Mouse (Mus musculus) midbrain, embryonic 13.5 days (tissue): Measurements from ENCODE around the gene Dhx58. TPM values are rescaled to one million over a fixed set of nuclear protein-coding genes. Genes with fewer than 3 reads are reported as not detected.

Experiments used
- ATAC-seq: fragments of 200-750 bp; cut with Nextera tagmentation; 2 replicates; pipeline ENCODE4 v1.8.0; 2017; ENCODE audit warnings: mild to moderate bottlenecking, moderate TSS enrichment, moderate library complexity
- H3K27ac ChIP-seq: fragments of 300-500 bp; sonication (generic); 2 replicates; pipeline ENCODE4 v1.5.1; 2015; ENCODE audit warnings: inconsistent platforms, mild to moderate bottlenecking, moderate library complexity
- H3K27me3 ChIP-seq: fragments of 300-500 bp; sonication (generic); 2 replicates; pipeline ENCODE4 v1.6.1; 2015; ENCODE audit warnings: mild to moderate bottlenecking, inconsistent platforms
- H3K36me3 ChIP-seq: fragments of 300-500 bp; sonication (generic); 2 replicates; pipeline ENCODE4 v1.6.1; 2015; ENCODE audit warnings: mild to moderate bottlenecking, inconsistent platforms
- H3K4me1 ChIP-seq: fragments of 300-500 bp; sonication (generic); replicated peaks from 2 replicates; pipeline ENCODE4 v1.6.1; 2015; ENCODE audit warnings: inconsistent platforms
- H3K4me2 ChIP-seq: fragments of 300-500 bp; sonication (generic); replicated peaks from 2 replicates; pipeline ENCODE4 v1.6.1; 2015; ENCODE audit warnings: moderate library complexity, mild to moderate bottlenecking, inconsistent platforms
- H3K4me3 ChIP-seq: fragments of 300-500 bp; sonication (generic); replicated peaks from 2 replicates; pipeline ENCODE4 v1.5.1; 2015; ENCODE audit warnings: mild to moderate bottlenecking, inconsistent platforms
- H3K9ac ChIP-seq: fragments of 300-500 bp; sonication (generic); replicated peaks from 2 replicates; pipeline ENCODE4 v1.6.1; 2015; ENCODE audit warnings: mild to moderate bottlenecking, inconsistent platforms
- H3K9me3 ChIP-seq: fragments of 300-500 bp; sonication (generic); 2 replicates; pipeline ENCODE4 v1.6.1; 2016; ENCODE audit warnings: mild to moderate bottlenecking, inconsistent platforms
- WGBS: fragments of 180-500 bp; shearing (Covaris S2); methylation state at CpG from one replicate; pipeline ENCODE4 v1.1.7; 2015; 5-methylcytosine and 5-hydroxymethylcytosine counted together
- polyA plus RNA-seq: library from polyadenylated mRNA; unstranded; fragments of >200 nt; fragmentation: Nextera tagmentation; extraction: Ambion mirVana; gene quantifications from 2 replicates; pipeline ENCODE4 v1.2.1, GENCODE M21; 2015

Gene Dhx58
- polyA plus RNA-seq: 2.5 and 2.6 TPM in 2 replicates

DNA sequence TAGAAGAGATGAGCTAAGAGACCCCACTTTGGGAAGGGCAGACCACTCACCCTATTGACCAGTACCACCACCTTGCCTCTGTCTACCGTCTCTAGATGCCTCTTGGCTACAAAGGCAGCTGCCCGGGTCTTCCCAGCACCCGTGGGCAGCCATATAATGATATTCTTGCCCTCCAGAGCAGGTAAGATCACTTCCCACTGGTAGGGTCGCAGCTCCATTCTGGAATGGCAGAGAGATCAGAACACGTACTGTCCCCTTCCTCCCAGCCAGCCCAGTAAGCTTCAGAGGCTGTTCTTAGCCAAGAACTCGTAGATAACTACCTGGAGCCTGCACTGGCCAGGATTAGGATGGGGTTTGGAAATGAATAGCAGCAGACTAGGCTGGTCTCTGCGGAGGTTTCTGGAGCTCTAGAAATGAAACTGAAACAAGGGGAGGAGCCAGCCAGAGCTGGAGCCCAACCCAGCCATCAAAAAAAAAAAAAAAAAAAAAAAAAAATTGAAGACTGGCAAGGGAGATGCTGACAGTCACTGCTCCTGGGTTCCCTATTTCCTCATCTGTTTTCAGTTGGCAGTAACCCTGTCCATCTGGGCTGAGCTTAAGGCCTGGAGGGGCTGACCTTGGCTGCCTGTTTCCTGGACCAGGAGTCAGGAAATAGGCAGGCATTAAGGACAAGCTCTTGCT is at the start of gene Dhx58:
Gene Dhx58, minus strand, starts transcription at position 421 of the 681 bp plus-strand sequence.
- H3K4me2 ChIP-seq: no peak within 1 kb of the TSS
- peaks cover 48% of the 10 kb centered on the region for H3K36me3 ChIP-seq
- ATAC-seq: no peak
- no peak within 1 kb of the TSS for H3K4me3 ChIP-seq
- H3K9me3 ChIP-seq: no peaks in the 10 kb centered on the region
- H3K4me1 ChIP-seq: peaks cover 5% of the 10 kb centered on the region
- H3K27ac ChIP-seq: no peak within 1 kb of the TSS
- H3K27me3 ChIP-seq: peaks cover 14% of the 10 kb centered on the region; the same call in 1 of the 2 replicates
- no peak within 1 kb of the TSS for H3K9ac ChIP-seq
- 71% methylated on average over 7 of the region's 7 CpGs for WGBS

DNA sequence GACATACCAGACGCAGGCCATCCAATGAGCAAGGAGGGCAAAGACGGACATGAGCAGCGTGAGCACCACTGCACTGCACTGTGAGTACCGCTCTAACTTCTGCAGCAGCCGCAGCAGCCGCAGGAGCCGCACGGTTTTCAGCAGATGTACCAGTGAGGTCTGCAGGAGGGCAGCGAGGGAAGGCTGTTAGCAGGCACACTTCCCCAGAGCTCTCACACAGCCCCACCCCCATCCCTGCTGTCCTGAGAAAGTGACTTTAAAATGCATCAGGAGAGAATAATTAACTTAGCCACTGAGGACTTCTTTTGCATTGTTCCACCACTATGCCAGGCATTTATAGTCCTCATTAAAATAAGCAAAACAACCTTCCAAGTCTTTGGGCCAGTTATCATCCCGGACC is 48.2 kb upstream of the Dhx58 start:
- WGBS: 50% methylated on average over 10 of the region's 10 CpGs
- no peaks in the 10 kb centered on the region for H3K4me1 ChIP-seq
- peaks cover 10% of the 10 kb centered on the region for H3K27me3 ChIP-seq
- no peak overlapping the region for H3K27ac ChIP-seq
- H3K9ac ChIP-seq: no peak overlapping the region
- H3K36me3 ChIP-seq: peaks cover 54% of the 10 kb centered on the region
- no peaks in the 10 kb centered on the region for H3K9me3 ChIP-seq
- no peak overlapping the region for H3K4me3 ChIP-seq
- H3K4me2 ChIP-seq: no peak overlapping the region
- ATAC-seq: no peak

DNA sequence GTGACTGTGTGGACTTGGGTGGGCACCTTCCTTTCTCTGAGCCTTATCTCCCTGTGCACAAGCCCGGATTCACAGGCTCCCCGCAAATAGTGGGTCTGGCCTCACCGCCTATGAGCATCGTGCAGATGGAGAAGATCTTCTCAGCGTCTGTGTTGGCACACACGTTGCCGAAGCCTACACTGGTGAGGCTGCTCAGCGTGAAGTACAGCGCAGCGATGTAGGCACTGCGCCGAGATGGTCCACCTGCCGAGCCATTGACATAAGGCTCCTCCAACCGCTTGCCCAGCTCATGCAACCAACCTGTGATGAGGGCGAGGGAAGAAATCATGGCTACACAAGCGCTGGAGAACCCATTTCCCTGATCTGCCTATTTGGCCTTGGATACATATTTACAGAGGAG is 46.1 kb upstream of the Dhx58 start:
- no peak overlapping the region for H3K4me3 ChIP-seq
- no peaks in the 10 kb centered on the region for H3K4me1 ChIP-seq
- H3K9ac ChIP-seq: no peak overlapping the region
- no peak for ATAC-seq
- no peaks in the 10 kb centered on the region for H3K9me3 ChIP-seq
- H3K4me2 ChIP-seq: no peak overlapping the region
- no peak overlapping the region for H3K27ac ChIP-seq
- H3K36me3 ChIP-seq: peaks cover 52% of the 10 kb centered on the region
- H3K27me3 ChIP-seq: peaks cover 10% of the 10 kb centered on the region
- 92% methylated on average over 16 of the region's 16 CpGs for WGBS

DNA sequence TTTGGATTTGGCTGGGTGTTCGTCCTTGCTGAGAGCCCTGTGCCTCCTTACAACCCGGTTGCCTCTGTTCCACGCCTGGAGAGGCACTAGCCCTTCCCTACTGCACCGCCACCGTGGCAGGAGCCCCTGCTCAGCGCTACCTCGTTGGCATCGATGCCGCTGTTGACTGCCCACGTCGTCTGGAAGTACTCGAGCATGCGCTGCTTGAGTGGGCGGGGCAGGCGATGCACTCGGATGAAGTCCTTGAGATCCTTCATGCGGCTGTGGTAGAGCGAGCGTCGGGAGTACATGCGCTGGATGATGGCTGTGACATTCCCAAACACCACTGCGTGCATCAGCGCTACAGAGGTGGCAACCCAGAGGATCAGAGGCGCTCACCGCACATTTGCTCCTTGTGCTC is 45.4 kb upstream of the Dhx58 start:
- WGBS: 52% methylated on average over 25 of the region's 25 CpGs
- H3K4me2 ChIP-seq: no peak overlapping the region
- H3K36me3 ChIP-seq: peaks cover 46% of the 10 kb centered on the region
- H3K27me3 ChIP-seq: peaks cover 10% of the 10 kb centered on the region
- H3K27ac ChIP-seq: no peak overlapping the region
- H3K4me1 ChIP-seq: no peaks in the 10 kb centered on the region
- no peak overlapping the region for H3K9ac ChIP-seq
- ATAC-seq: no peak
- H3K9me3 ChIP-seq: no peaks in the 10 kb centered on the region
- no peak overlapping the region for H3K4me3 ChIP-seq

DNA sequence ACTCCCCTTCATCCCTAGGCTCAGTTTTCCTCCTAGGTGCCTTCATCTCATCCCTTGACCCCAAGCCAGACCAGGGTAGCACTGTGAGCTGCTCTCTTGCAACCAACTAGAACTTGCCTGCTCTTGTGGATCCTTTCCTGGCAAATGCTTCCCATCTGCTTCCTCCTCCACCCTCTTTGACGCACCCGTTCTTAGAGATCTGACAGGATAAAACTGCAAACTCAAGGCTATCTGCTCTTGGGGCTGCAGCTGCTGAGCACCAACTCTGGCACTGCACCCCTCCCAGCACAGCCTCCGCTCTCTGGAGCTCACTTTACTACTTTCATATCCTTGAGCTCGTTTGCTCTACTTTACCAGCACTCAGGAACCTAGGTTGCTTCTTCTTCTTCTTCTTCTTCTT is 44.5 kb upstream of the Dhx58 start:
- no peak overlapping the region for H3K4me3 ChIP-seq
- peaks cover 10% of the 10 kb centered on the region for H3K27me3 ChIP-seq
- no peaks in the 10 kb centered on the region for H3K4me1 ChIP-seq
- no peak for ATAC-seq
- H3K4me2 ChIP-seq: no peak overlapping the region
- peaks cover 46% of the 10 kb centered on the region for H3K36me3 ChIP-seq
- 95% methylated on average over 4 of the region's 4 CpGs for WGBS
- H3K9me3 ChIP-seq: no peaks in the 10 kb centered on the region
- H3K27ac ChIP-seq: no peak overlapping the region
- no peak overlapping the region for H3K9ac ChIP-seq

DNA sequence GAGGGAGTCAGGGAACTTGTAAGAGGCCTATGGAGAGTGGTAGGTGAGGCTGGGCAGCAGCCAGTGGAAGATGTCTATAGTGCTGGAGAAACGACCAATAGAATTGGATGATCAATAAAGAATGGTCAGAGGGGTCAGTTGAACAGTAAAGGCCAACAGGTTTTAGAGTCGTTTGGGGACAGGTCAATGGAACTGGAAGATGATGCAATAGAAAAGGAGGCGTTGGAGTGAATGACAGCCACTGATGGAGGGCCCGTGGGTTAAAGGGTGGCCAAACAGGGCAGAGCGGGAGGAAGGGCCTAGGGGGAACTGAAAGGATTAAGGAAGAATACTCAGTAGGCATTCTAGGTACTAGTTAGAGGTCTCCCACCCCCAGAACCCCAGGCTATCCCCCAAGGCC is 43.0 kb upstream of the Dhx58 start:
- no peak for ATAC-seq
- 79% methylated on average over 5 of the region's 5 CpGs for WGBS
- peaks cover 50% of the 10 kb centered on the region for H3K36me3 ChIP-seq

DNA sequence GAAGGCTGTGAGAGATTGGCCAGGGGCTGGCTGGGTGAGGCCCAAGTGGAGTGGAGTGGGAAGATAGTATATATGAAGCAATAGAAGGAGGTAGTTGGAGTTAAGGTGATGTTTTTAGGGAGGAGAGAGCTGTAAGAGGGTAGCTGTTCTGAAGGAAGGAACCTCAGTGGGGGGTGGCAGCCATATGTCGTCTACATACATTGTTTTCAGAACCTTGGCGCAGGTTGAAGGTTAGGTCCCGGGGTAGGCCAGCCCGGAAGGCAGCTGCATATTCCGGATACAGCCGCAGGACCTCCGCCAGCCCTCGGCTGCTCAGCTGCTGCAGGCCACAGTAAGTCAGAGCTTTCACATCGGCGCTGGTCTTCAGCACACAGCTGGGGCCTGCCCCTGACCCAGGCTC is 42.5 kb upstream of the Dhx58 start:
- no peak for ATAC-seq
- peaks cover 10% of the 10 kb centered on the region for H3K27me3 ChIP-seq
- H3K4me3 ChIP-seq: no peak overlapping the region
- peaks cover 48% of the 10 kb centered on the region for H3K36me3 ChIP-seq
- H3K4me1 ChIP-seq: no peaks in the 10 kb centered on the region
- H3K9me3 ChIP-seq: no peaks in the 10 kb centered on the region
- H3K9ac ChIP-seq: no peak overlapping the region
- no peak overlapping the region for H3K27ac ChIP-seq
- no peak overlapping the region for H3K4me2 ChIP-seq
- WGBS: 86% methylated on average over 10 of the region's 10 CpGs

More for the DNA sequence above, 43.0 kb upstream of the Dhx58 start:
- peaks cover 10% of the 10 kb centered on the region for H3K27me3 ChIP-seq
- H3K9me3 ChIP-seq: no peaks in the 10 kb centered on the region
- no peaks in the 10 kb centered on the region for H3K4me1 ChIP-seq
- no peak overlapping the region for H3K4me3 ChIP-seq
- no peak overlapping the region for H3K27ac ChIP-seq
- no peak overlapping the region for H3K9ac ChIP-seq
- no peak overlapping the region for H3K4me2 ChIP-seq

DNA sequence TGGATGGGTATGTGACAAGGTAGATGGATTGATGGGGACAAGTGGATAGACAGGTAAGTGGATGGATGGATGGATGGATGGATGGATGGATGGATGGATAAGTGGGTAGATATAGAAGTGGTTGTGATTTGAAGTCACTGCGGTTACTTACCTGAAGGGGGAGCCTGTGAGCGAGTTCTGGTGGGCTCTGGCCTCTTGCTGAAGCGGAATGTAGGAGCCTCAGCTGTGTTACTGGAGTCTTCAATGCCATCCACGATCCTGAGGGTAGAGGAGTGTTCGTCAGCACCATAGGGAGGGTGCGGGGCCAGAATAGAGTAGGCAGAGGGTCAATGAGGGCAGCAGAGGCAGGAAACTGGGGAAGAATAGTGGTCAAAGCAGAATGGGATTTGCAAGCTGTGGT is 41.0 kb upstream of the Dhx58 start:
- 19% methylated on average over 6 of the region's 6 CpGs for WGBS
- H3K4me2 ChIP-seq: no peak overlapping the region
- H3K4me1 ChIP-seq: no peaks in the 10 kb centered on the region
- no peak overlapping the region for H3K27ac ChIP-seq
- H3K9me3 ChIP-seq: no peaks in the 10 kb centered on the region
- H3K27me3 ChIP-seq: peaks cover 14% of the 10 kb centered on the region
- ATAC-seq: peak; percentile 67; the same call in 1 of the 2 replicates
- no peak overlapping the region for H3K4me3 ChIP-seq
- no peak overlapping the region for H3K9ac ChIP-seq
- peaks cover 42% of the 10 kb centered on the region for H3K36me3 ChIP-seq

DNA sequence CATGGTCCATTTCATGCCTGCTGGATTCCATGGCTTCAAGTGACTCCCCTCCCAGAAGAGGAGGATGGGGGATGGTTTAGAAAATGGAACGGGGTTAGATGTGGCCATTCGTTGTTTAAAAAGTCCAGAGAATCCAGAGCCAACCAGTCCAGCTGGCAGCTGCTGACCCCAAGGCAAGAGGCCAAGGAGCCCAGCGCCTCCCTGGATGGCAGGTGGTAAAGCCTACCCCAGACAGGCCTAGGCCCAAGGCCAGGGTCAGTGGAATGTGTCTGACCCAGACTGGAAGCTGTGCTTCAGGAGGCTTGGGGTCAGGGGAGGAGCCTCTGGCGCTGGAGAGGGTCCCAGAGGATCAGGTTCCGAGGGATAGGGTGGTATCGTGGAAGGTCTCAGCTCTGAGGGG is 37.3 kb upstream of the Dhx58 start:
- 77% methylated on average over 6 of the region's 6 CpGs for whole genome bisulfite sequencing
- Histone ChIP-seq H3K4me3 (no peak overlapping the region), H3K27ac (no peak overlapping the region), H3K9me3 (no peaks in the 10 kb centered on the region), H3K4me1 (peaks cover 18% of the 10 kb centered on the region), H3K36me3 (peaks cover 32% of the 10 kb centered on the region), H3K27me3 (0 out of 2 replicates have a peak, but pooled peaks cover 4% of the 10 kb centered on the region), H3K4me2 (no peak overlapping the region), H3K9ac (no peak overlapping the region)
- ATAC-seq: no peak

DNA sequence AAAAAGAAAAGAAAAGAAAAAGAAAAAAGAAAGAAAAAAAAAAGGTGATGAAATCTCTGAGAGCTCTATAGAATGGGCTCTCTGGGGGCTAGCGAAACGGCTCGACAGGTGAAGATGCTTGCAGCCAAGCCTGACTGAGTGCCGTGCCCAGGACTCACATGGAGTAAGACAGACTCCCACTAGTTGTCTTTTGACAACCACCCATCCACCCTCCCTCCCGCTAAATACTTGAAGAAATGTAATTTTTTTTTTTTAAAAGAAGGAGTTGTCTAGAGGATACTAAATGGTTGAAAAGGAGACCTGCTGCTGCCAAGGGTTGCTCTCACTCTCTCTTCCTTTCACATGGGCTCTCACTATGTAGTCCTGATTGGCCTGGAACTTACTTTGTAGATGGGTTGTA is 34.7 kb upstream of the Dhx58 start:
- peaks cover 27% of the 10 kb centered on the region for H3K4me1 ChIP-seq
- 0 out of 2 replicates have a peak, but pooled peaks cover 4% of the 10 kb centered on the region for H3K27me3 ChIP-seq
- peak overlapping the region; percentile 84; the same call in 1 of the 2 replicates for H3K27ac ChIP-seq
- H3K9me3 ChIP-seq: no peaks in the 10 kb centered on the region
- ATAC-seq: 0 out of 2 replicates have a peak, but pooled peaks have one; percentile 13
- 16% methylated on average over 5 of the region's 5 CpGs for WGBS
- H3K9ac ChIP-seq: peak overlapping the region; percentile 68
- H3K4me2 ChIP-seq: peak overlapping the region; percentile 59
- H3K36me3 ChIP-seq: peaks cover 16% of the 10 kb centered on the region
- H3K4me3 ChIP-seq: peak overlapping the region; percentile 84

DNA sequence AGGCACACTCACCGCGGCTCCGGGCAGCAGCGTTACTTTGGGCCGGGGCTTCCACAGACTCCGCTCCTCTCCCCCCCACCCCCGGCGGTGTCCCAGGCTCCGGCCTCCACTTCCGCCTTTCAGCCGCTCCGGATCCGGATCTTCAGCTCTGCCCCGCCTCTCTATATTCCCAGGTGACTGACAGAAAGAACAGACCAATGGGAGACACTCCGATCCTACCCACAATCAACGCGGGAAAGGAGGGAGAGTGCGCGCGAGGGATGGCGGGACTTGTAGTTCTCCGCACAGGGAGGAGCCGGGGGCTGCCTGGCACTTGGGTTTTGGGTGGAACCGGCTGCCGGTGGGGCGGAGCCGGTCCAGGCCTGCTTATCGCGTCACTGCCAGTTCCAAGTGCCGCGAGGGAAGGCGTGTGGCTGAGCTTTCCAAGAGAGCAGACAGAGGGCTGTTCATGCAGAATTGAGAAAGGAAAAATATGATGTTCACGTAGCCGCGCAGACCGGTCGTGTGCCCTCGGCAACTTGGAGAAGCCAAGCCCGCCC is 34.1 kb upstream of the Dhx58 start, which contains the start of gene Rab5c:
Gene Rab5c, minus strand, starts transcription at position 150 of the 539 bp plus-strand sequence.
- H3K9me3 ChIP-seq: no peaks in the 10 kb centered on the region
- WGBS: under 1% methylated on average over 39 of the region's 39 CpGs

DNA sequence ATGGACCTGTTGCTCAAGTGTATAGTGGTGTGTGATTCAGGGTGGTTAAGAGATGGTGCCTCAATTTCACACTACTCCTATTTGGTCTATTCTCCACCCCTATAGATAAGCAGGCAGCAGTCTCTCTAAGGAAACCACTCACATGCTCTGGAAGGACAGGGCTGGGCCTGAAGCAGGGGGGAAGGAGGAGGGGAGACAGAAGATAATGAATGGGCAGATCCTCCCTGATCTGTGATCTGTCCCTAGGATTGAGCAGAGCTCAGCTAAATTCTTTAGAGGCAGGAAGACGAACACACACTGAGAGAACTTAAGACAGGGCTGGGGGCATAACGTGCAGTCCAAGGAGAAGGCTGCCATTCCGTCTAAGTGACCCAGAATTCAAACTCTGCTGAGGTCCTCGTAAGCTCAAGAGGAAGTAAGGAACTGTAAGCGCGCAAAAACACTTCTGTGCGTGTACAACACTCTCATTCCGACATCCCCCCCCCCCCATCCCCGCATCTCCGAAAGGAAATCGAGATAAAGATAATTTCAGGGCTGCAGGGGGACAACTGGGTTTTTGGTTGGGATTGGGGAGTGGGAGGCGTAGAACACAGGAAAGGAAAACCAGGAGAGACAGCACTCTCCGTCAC is 33.1 kb upstream of the Dhx58 start:
- 0 out of 2 replicates have a peak, but pooled peaks cover 4% of the 10 kb centered on the region for H3K27me3 ChIP-seq
- peaks cover 27% of the 10 kb centered on the region for H3K4me1 ChIP-seq
- no peak overlapping the region for H3K27ac ChIP-seq
- no peak for ATAC-seq
- peak overlapping the region; percentile 87 for H3K4me2 ChIP-seq
- peaks cover 21% of the 10 kb centered on the region for H3K36me3 ChIP-seq
- H3K9me3 ChIP-seq: no peaks in the 10 kb centered on the region
- 3% methylated on average over 13 of the region's 13 CpGs for WGBS
- H3K9ac ChIP-seq: peak overlapping the region; percentile 92
- H3K4me3 ChIP-seq: peak overlapping the region; percentile 84

More for the DNA sequence above, 34.1 kb upstream of the Dhx58 start, which contains the start of gene Rab5c:
- Histone ChIP-seq H3K27ac (peak within 1 kb of the TSS; percentile 84), H3K27me3 (0 out of 2 replicates have a peak, but pooled peaks cover 4% of the 10 kb centered on the region), H3K9ac (peak within 1 kb of the TSS; percentile 92), H3K4me3 (peak within 1 kb of the TSS; percentile 84), H3K4me2 (peak within 1 kb of the TSS; percentile 87), H3K36me3 (peaks cover 15% of the 10 kb centered on the region), H3K4me1 (peaks cover 27% of the 10 kb centered on the region)
- peak; percentile 100 for ATAC-seq
